Mouse (Mus musculus): ENCODE data around the gene Wwox.

Gene Wwox

GRCm38 (mm10) chr8:115269601-115270000 lies 830.1 kb downstream of the Wwox start:
- no peak for DNase-seq (ENCODE audit: inconsistent age in 2 of 2, low spot score in 1 of 2)

GRCm38 (mm10) chr8:115273976-115274375 lies 834.5 kb downstream of the Wwox start:
- no peak for DNase-seq (ENCODE audit: inconsistent age in 2 of 2, low spot score in 1 of 2)

GRCm38 (mm10) chr8:115276281-115276680 lies 836.8 kb downstream of the Wwox start:
- DNase-seq (ENCODE audit: inconsistent age in 2 of 2, low spot score in 1 of 2): no peak

GRCm38 (mm10) chr8:115278291-115278690 lies 838.8 kb downstream of the Wwox start:
- no peak for DNase-seq (ENCODE audit: inconsistent age in 2 of 2, low spot score in 1 of 2)

- peak in 1 of 2 experiments; percentile 31 for DNase-seq (ENCODE audit: inconsistent age in 2 of 2, low spot score in 1 of 2)
Measured at GRCm38 (mm10) chr8:115290224-115290623, 850.8 kb downstream of the Wwox start.

DNA sequence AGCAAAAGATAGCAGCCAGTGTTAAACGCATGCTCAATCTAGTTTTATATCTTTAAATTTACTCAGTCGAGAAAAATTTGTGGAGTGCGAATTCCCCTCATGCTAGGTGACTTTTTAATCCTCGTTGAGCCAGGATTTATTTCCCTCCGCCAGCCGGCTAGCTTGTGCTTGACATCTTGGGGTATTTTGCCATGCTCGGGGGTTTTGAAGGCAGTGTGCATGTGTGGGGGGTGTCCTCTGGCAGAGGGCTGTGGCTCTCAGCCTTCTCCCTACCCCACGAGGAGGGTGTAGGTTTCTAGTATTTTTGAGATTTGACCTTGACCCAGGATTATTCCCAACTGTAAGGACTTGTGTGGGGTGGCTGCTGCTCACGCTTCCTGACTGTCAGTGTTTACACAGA lies 857.3 kb downstream of the Wwox start:
- DNase-seq (ENCODE audit: inconsistent age in 2 of 2, low spot score in 1 of 2): no peak

DNA sequence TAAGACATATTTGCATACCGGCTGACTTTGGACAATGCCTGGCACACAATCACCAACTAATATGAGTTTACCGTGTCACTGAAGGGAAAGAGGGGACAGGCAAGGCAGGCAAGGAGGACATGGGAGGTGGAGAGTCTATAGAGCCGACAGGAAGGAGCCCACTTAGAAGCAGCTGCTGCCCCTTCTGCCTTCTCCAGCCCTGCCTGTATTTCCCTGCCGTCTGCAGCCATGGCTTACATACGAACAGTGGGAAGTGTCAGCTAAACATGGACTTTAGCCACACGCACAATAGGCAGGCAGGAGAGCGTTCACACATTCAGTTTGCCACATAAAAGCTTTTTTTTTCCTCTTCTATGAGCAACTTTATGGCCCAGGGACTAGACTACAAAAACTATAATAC lies 863.0 kb downstream of the Wwox start:
- no peak for DNase-seq (ENCODE audit: inconsistent age in 2 of 2, low spot score in 1 of 2)

GRCm38 (mm10) chr8:115307412-115307811 lies 868.0 kb downstream of the Wwox start:
- no peak for DNase-seq (ENCODE audit: inconsistent age in 2 of 2, low spot score in 1 of 2)

- no peak for DNase-seq (ENCODE audit: inconsistent age in 2 of 2, low spot score in 1 of 2)
Measured at GRCm38 (mm10) chr8:115311003-115311402, 871.5 kb downstream of the Wwox start.

GRCm38 (mm10) chr8:115312371-115312770 lies 872.9 kb downstream of the Wwox start:
- DNase-seq (ENCODE audit: inconsistent age in 2 of 2, low spot score in 1 of 2): no peak

DNA sequence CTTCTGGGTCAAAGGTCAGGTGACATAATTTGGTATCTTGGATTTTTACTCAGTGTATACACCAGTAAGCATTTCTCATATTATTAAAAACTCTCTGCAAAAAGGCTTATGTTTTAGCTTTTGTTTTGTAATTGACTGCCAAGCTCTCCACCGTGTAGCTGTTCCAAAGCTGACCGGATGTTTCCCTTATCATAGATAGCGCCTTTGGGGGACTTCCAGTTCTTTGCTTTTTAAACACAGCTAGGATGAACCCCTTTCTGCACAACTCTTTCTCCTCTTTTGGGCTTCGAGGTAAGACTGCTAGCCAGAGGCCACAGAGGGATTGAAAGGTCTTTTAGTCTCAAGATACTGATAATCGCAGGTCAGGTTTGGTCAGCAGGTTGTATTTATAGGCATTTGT lies 883.0 kb downstream of the Wwox start:
- no peak for DNase-seq (ENCODE audit: inconsistent age in 2 of 2, low spot score in 1 of 2)

GRCm38 (mm10) chr8:115330671-115331070 lies 891.2 kb downstream of the Wwox start:
- no peak for DNase-seq (ENCODE audit: inconsistent age in 2 of 2, low spot score in 1 of 2)

DNA sequence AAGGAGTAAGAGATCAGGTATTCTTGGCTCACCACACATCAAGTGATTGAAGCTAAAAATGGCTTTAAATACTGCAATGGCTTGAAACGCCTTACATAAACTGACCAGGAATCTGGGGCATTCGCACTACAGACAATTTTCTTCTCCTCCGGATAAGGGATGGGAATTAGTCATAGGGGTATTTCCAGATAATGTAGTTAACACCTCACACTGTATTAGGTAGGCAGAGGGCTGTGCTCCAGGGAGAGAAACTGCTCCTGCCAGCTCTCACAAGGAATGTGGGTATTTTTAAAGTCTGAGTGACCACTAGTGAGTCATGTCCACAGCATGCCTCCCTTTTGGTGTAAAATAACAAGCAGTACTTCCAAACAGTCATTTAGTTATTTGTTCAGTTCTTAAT lies 894.5 kb downstream of the Wwox start:
- DNase-seq (ENCODE audit: inconsistent age in 2 of 2, low spot score in 1 of 2): no peak

- DNase-seq (ENCODE audit: inconsistent age in 2 of 2, low spot score in 1 of 2): no peak
Measured at GRCm38 (mm10) chr8:115336361-115336760, 896.9 kb downstream of the Wwox start.

DNA sequence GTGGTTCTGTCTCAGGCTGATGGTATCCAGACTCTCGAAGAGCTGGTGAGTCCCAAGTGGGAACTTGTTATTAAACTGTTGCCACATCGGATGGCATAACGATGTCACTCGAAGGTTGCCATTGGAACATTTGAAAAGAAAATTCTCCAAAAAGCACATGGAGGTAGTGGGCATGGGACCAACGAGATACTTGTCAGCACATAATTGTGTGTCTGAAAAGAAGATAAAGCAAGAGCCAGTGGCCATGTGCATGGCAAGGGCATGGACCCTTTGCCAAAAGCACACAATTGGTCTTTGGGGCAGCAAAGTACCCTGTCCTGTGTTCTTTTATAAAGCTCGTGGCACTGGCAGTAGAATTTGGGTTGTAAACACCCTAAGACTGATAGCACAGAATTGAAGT lies 909.2 kb downstream of the Wwox start:
- no peak for DNase-seq (ENCODE audit: inconsistent age in 2 of 2, low spot score in 1 of 2)

DNA sequence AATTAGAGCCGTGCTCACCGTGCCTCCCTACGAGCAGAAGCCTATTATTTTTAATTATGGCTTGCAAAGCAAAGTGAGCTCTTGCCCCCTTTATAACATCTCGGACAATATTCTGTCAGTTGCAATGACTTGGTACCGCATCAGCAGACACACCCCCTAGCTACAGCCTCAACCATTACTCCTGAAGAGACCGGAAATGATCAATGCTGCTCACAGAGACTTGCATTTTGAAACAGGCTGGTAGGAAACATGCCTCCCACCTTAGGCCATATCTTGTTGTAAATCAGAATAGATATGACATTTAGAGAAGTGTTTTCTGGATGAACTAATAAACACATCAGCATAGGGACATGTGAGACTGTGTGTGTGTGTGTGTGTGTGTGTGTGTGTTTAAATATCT lies 911.3 kb downstream of the Wwox start:
- no peak for DNase-seq (ENCODE audit: inconsistent age in 2 of 2, low spot score in 1 of 2)

- no peak for DNase-seq (ENCODE audit: inconsistent age in 2 of 2, low spot score in 1 of 2)
Measured at GRCm38 (mm10) chr8:115357663-115358335, 918.3 kb downstream of the Wwox start.

GRCm38 (mm10) chr8:115358481-115358880 lies 919.0 kb downstream of the Wwox start:
- no peak for DNase-seq (ENCODE audit: inconsistent age in 2 of 2, low spot score in 1 of 2)

DNA sequence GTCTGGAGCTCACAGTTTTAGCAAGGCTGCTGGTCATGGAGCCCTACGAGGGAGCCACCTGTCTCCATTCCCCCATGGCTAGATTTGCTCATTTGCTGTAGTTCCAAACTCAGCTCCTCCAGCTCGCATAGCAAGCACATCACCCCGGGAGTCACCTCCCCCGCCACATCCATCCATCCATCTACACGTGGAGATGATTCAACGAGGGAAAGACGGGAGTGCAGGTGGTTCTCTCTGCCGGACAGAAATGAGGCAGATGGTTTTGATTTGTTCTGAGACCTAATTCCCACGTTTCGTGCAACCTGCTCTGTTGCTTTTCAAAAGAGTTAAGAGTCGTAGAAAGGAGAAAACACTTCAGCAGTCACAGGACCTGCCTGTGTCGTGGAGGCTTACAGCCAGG lies 920.2 kb downstream of the Wwox start:
- DNase-seq (ENCODE audit: inconsistent age in 2 of 2, low spot score in 1 of 2): no peak

DNA sequence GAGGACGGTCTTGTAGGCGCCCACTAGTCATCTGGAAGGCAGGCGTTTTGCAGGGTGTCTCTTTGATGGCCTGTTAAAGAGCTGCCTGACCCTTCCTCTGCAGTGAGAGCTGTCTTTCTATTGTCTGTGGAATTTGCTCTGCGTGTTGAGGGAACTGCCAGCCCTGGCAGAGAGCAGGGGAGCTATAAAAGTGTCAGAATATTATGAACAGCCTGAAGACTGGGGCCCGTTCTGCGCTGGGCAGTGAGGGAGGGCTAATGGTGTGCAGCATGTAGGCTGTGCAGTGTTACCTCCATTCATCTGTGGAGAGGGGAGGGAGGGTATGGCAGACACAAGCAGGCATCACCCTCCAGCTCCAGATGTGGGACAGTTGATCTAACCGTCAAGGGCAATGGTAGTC lies 923.1 kb downstream of the Wwox start:
- DNase-seq (ENCODE audit: inconsistent age in 2 of 2, low spot score in 1 of 2): peak; percentile 10 to 39

DNA sequence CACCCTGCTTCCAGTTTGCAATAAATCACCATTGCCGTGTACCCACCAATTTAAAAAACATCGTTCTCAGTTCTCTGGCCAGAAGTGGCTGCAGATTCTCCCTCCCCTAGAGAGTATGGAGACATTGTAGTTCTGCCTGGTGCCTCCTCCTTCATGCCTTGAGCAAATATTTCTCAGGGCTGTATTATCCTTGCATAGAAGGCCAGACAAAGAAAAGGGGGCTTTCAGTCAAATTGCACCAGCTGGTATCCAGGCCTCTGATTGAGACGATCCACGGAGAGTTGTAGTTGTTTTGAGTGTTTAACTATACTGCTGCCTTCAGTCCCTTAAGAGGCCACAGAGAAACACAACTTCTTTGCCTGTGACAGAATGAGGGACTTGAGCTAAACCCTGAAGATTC lies 935.5 kb downstream of the Wwox start:
- no peak for DNase-seq (ENCODE audit: inconsistent age in 2 of 2, low spot score in 1 of 2)

DNA sequence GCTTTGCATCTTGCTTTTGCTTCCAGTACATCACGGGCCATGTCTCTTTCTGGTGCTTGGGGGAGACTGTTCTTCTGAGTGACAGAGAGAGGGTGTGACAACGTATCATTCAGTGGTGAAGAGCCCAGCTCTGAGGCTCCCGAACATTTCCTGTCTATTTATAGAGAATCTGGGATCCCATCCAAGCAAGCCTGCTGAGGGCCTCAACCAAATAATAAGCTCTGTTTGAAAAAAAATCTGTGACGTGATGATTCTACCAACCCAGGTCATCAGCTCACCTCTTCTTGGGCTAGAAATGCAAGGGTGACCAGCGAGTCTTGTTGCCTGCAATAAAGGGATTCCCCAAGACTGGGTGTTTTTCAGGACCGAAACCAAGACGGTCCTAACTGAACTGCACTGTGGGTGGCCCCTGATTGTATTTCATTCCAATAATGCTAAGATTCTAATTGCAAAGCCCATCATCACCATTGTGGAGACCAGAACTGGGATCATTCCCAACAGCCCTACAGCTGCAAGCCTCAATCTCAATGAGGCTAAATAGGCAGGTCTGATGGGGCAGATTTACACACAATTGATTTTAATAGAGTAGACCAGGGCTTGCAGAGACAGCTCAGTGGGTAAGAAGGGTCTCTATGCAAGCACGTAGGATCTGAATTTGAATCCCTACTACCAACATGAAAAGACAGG lies 936.0 kb downstream of the Wwox start:
- DNase-seq (ENCODE audit: inconsistent age in 2 of 2, low spot score in 1 of 2): peak in 1 of 2 experiments; percentile 47

DNA sequence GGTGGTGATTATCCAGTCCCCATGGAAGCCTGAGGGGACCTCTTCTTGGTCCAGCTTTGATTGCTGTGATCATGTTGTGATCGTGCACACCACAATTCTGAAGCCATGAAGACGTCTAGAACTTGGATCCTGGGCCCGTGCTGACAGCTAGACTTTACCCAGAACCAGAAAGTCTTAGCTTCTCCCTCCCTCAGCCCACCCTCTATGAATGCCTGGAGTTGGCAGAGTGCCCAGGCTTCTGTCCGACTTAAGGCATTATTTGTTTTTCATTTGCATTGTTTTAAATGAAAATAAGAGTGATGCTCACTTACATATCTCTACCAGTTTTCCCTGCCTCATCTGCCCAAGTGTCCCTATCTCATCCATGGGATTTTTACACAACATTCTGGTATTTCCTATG lies 937.9 kb downstream of the Wwox start:
- DNase-seq (ENCODE audit: inconsistent age in 2 of 2, low spot score in 1 of 2): no peak

All from adrenal gland, adult (tissue).